Mouse (Mus musculus) midbrain, embryonic 12.5 days (tissue): Measurements from ENCODE around the gene Htra3. TPM values are rescaled to one million over a fixed set of nuclear protein-coding genes. Genes with fewer than 3 reads are reported as not detected.
A peak's percentile ranks its signal among the peaks of the same experiment; 100 is the strongest.

ENCODE experiments used
- ATAC-seq: fragments of 200-750 bp; cut with Nextera tagmentation; 2 replicates; pipeline ENCODE4 v1.8.0; 2017; ENCODE audit warnings: low read depth, moderate TSS enrichment, moderate library complexity; ENCODE audit not compliant: low FRiP score
- H3K27ac ChIP-seq: fragments of 300-500 bp; sonication (generic); replicated peaks from 2 replicates; pipeline ENCODE4 v1.5.1; 2016; ENCODE audit warnings: mild to moderate bottlenecking
- H3K27me3 ChIP-seq: fragments of 300-500 bp; sonication (generic); 2 replicates; pipeline ENCODE4 v1.6.1; 2016; ENCODE audit warnings: mild to moderate bottlenecking
- H3K36me3 ChIP-seq: fragments of 300-500 bp; sonication (generic); 2 replicates; pipeline ENCODE4 v1.6.1; 2016
- H3K4me1 ChIP-seq: fragments of 300-500 bp; sonication (generic); 2 replicates; pipeline ENCODE4 v1.6.1; 2016
- H3K4me2 ChIP-seq: fragments of 300-500 bp; sonication (generic); replicated peaks from 2 replicates; pipeline ENCODE4 v1.6.1; 2016; ENCODE audit warnings: mild to moderate bottlenecking, moderate library complexity
- H3K4me3 ChIP-seq: fragments of 300-500 bp; sonication (generic); 2 replicates; pipeline ENCODE4 v1.5.1; 2016; ENCODE audit warnings: mild to moderate bottlenecking
- H3K9ac ChIP-seq: fragments of 300-500 bp; sonication (generic); replicated peaks from 2 replicates; pipeline ENCODE4 v1.6.1; 2016; ENCODE audit warnings: mild to moderate bottlenecking, moderate library complexity
- H3K9me3 ChIP-seq: fragments of 300-500 bp; sonication (generic); 2 replicates; pipeline ENCODE4 v1.6.1; 2016; ENCODE audit warnings: mild to moderate bottlenecking
- WGBS: fragments of 180-500 bp; shearing (Covaris S2); methylation state at CpG from one replicate; pipeline ENCODE4 v1.1.7; 2016; 5-methylcytosine and 5-hydroxymethylcytosine counted together
- polyA plus RNA-seq: library from polyadenylated mRNA; unstranded; fragments of >200 nt; fragmentation: Nextera tagmentation; extraction: Ambion mirVana; gene quantifications from 2 replicates; pipeline ENCODE4 v1.2.1, GENCODE M21; 2016

Htra3 gene
- polyA plus RNA-seq = 7.8 and 8.8 TPM in 2 replicates

DNA sequence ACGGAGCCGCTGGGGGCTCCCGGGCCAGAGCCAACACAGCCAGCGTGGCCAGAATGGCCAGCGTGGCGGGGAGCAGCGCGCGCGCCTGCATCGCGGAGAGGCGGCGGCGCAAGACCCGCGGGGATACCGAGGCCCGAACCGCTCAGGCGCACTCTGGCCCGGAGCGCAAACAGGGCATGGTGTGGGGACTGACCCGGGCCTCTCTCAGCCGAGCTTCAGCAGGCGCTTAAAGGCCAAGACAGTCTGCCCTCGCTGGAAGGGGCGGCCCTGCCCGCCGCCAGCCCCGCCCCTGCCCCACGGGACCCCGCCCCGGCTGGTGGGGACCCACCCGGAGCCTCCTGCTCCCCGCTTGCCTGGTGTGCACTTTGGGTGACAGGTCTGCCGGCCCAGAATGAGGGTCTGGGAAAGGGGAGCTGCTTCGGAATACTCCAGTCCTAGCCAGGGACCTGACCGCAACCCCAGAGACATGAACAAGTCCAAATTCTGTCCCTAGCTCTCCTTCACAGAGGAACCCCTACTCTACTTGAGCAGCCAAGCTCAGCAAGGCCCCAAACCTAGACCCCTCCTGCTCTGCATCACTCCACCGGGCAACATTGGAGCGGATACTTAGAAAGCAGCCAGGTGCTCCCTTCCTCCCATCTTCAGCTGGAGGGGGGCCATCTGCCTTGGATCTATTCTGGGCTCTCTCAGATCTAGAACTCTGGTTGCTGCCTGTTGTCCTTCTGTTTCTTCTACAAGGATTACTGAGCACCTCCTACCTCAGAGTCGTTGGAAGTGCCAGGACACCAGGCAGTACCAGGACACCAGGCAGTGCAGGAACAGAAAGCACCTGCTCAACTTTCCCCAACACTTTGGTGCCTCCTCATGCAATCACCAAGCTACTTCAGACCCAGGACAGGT, at the start of gene Htra3:
Htra3 (minus strand) TSS at position 527 of the 900 bp plus-strand sequence.
- WGBS = 10% methylated on average over 42 of the region's 42 CpGs
- 0 out of 2 replicates have a peak within 1 kb of the TSS, but pooled peaks have one; percentile 34 for H3K9ac ChIP-seq

DNA sequence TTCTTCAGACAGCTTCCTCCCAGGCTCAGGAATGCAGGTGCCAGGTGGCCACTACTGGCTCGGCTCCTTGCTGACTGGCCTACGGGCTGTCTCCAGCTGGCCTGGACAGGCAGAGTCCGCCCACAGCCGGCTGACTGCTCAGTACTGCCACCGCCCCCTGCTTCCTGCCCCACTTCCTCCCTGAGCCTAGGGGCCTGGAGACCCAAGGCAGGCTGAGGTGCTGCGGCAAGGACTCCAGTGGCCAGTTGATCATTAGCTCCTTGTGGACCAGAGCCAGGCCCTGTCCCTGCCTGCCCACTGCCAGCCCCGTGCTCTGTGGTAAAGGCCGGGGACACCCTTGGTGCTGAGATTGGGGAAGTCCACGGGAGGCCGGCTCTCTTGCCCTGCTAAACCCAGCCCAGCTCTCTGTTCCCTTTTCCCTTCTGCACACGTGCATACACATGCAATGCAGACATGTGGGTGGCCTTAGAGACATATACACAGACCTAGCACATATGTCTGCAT, 49.4 kb upstream of the Htra3 start:
- Histone ChIP-seq H3K36me3 (no peaks in the 10 kb centered on the region), H3K4me2 (no peak overlapping the region), H3K9ac (no peak overlapping the region), H3K4me3 (no peak overlapping the region), H3K9me3 (no peaks in the 10 kb centered on the region), H3K4me1 (no peaks in the 10 kb centered on the region), H3K27ac (no peak overlapping the region), H3K27me3 (no peaks in the 10 kb centered on the region)
- ATAC-seq = no peak
- WGBS = 60% methylated on average over 11 of the region's 11 CpGs

More for the DNA sequence above, at the start of gene Htra3:
- peak within 1 kb of the TSS; percentile 52 for H3K4me2 ChIP-seq
- no peaks in the 10 kb centered on the region for H3K9me3 ChIP-seq
- H3K4me1 ChIP-seq = 0 out of 2 replicates have a peak, but pooled peaks cover 7% of the 10 kb centered on the region
- peak within 1 kb of the TSS; percentile 29 for H3K4me3 ChIP-seq
- no peaks in the 10 kb centered on the region for H3K36me3 ChIP-seq
- peaks cover 48% of the 10 kb centered on the region for H3K27me3 ChIP-seq
- no peak within 1 kb of the TSS for H3K27ac ChIP-seq
- ATAC-seq = no peak

DNA sequence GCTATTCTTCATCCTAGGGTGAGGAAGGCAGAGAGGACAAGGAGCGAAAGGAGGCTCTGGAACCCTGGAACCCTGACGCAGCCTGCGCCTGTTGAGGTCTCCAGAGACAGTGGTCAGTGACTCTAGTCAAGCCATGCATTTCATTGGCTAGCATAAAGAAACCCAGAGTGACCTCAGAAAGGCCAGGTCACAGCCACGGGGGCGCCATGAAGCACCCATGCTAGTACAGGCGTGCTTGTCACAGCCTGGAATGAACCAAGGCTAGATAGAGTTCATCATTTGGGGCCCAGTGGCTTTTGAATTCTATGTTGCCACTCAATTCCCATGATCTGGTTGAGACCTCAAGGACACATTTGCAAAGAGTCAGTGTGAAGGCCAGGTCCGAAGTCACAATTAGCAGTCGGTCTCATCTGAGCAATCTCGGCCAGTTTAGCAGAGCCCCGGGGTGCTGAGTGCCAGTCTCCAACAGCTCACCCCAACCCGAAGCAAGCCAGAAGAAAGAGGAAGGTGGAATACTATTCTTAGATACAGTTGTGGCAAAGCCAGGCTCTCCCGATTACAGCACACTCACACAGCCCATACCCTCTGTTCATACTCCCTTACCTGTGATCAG, 48.9 kb upstream of the Htra3 start:
- no peaks in the 10 kb centered on the region for H3K27me3 ChIP-seq
- no peaks in the 10 kb centered on the region for H3K9me3 ChIP-seq
- no peak for ATAC-seq
- no peaks in the 10 kb centered on the region for H3K4me1 ChIP-seq
- 89% methylated on average over 12 of the region's 12 CpGs for WGBS
- no peak overlapping the region for H3K4me3 ChIP-seq
- H3K4me2 ChIP-seq = no peak overlapping the region
- no peak overlapping the region for H3K9ac ChIP-seq
- no peak overlapping the region for H3K27ac ChIP-seq
- no peaks in the 10 kb centered on the region for H3K36me3 ChIP-seq

DNA sequence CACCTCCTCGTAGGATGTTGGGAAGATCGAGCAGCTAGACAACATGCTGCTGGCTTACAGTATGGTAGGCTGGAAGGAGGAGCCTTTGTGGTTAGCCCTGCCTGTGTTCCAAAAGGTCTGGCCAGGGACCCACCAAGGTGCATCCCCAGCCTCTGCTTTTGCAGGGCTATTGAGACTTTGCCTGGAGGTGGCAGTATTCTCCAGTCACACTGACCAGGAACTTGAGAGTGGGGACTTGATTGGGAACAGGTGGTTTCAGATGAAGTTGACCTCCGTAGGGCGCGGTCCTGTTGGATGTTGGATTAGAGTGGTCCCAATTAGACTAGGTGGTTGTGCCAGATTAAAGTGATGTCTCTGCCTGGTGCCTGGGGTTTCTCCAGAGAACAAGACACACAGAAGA, 47.9 kb upstream of the Htra3 start:
- Histone ChIP-seq H3K4me1 (no peaks in the 10 kb centered on the region), H3K9me3 (no peaks in the 10 kb centered on the region), H3K36me3 (no peaks in the 10 kb centered on the region), H3K9ac (no peak overlapping the region), H3K4me2 (no peak overlapping the region), H3K27me3 (no peaks in the 10 kb centered on the region), H3K27ac (no peak overlapping the region), H3K4me3 (no peak overlapping the region)
- no peak for ATAC-seq
- WGBS = 89% methylated on average over 5 of the region's 5 CpGs

DNA sequence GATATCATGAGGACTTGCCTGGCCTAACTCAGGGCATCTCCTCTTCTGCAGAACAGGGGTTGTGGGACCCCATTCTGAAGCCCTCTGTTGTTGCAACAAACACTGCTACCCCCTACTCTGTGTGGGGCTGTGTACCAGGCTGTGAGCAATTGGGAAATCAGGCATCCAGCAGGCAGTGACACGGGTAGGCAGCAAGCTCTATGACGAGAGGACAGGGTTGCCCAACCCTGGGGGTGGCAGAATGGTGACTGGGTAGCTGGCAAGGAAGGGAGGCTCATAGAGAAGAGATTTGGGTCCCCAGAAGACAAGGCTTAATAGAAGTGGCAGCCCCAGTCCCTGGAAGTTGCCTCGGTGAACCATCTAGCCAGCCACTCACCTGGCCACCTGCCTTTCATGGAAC, 46.3 kb upstream of the Htra3 start:
- no peak for ATAC-seq
- H3K9ac ChIP-seq = no peak overlapping the region
- no peaks in the 10 kb centered on the region for H3K4me1 ChIP-seq
- no peak overlapping the region for H3K27ac ChIP-seq
- H3K36me3 ChIP-seq = no peaks in the 10 kb centered on the region
- no peak overlapping the region for H3K4me3 ChIP-seq
- WGBS = 77% methylated on average over 3 of the region's 3 CpGs
- H3K27me3 ChIP-seq = no peaks in the 10 kb centered on the region
- no peaks in the 10 kb centered on the region for H3K9me3 ChIP-seq
- no peak overlapping the region for H3K4me2 ChIP-seq

DNA sequence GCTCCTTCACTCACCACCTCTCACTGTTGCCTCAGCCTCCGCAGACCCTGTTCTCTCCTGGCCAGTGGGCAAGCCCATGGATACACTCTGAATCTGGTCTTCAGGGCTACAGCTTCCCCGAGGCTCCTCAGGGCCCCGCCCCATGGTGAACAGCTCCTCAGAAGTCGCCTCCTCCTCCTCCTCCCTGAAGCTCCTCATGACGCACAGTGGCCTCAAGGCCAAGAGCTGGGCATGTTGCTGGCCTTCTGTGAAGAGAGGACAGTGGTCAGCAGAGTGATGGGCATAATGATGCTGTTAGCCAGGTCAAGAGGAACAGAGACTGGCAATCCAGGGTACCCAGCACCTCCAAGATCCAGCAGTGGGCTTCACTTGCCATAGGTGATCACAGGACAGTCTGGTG, 44.3 kb upstream of the Htra3 start:
- H3K4me3 ChIP-seq = no peak overlapping the region
- ATAC-seq = no peak

DNA sequence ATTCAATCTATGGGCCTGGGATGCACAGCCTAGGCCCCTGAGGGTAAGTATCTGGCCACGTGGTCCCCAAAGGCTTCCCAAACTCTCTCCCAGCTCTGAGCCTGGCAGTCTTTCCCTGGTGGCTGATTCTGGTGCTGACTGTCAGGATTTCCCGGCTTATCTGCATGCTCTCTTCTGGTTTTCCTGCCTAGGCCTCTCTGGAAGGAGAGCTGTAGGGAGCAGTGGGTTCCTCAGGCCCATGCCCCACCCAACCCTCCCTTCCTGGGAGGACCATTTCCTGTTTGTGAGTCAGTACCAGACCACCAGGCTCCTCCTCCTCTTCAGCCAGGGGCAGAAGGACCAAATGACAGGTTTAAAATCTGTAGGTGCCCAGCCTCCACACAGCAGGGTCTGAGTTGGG, 43.1 kb upstream of the Htra3 start:
- no peaks in the 10 kb centered on the region for H3K4me1 ChIP-seq
- no peak for ATAC-seq
- 56% methylated on average over 2 of the region's 2 CpGs for WGBS

More for the DNA sequence above, 44.3 kb upstream of the Htra3 start:
- H3K27ac ChIP-seq = no peak overlapping the region
- no peaks in the 10 kb centered on the region for H3K4me1 ChIP-seq
- H3K9ac ChIP-seq = no peak overlapping the region
- no peaks in the 10 kb centered on the region for H3K27me3 ChIP-seq
- 72% methylated on average over 5 of the region's 5 CpGs for WGBS
- H3K9me3 ChIP-seq = no peaks in the 10 kb centered on the region
- H3K36me3 ChIP-seq = no peaks in the 10 kb centered on the region
- H3K4me2 ChIP-seq = no peak overlapping the region

DNA sequence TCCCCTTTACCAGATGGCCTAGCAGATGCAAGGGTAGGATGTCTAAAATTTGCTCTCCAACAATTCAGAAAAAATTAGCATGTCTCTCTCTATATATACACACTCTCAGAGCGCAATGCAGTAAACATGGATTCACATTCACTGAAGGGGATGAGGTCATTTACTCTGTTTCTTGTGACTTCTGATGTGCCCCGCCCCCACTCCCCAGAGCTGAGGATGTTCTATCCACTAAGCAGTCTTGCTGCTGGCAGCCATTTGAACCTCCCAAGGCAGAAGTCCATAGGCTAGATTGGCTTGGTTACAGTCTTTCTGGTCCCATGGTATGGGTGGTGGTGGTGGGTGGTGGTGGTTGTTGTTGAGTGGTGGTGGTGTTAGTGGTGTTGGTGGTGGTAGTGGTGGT, 42.4 kb upstream of the Htra3 start:
- H3K27me3 ChIP-seq = no peaks in the 10 kb centered on the region
- no peak overlapping the region for H3K9ac ChIP-seq
- H3K4me1 ChIP-seq = no peaks in the 10 kb centered on the region
- no peak for ATAC-seq
- 86% methylated on average over 2 of the region's 2 CpGs for WGBS
- no peaks in the 10 kb centered on the region for H3K36me3 ChIP-seq
- H3K4me3 ChIP-seq = no peak overlapping the region
- no peak overlapping the region for H3K27ac ChIP-seq
- no peak overlapping the region for H3K4me2 ChIP-seq
- no peaks in the 10 kb centered on the region for H3K9me3 ChIP-seq

More for the DNA sequence above, 43.1 kb upstream of the Htra3 start:
- Histone ChIP-seq H3K36me3 (no peaks in the 10 kb centered on the region), H3K9me3 (no peaks in the 10 kb centered on the region), H3K27me3 (no peaks in the 10 kb centered on the region), H3K9ac (no peak overlapping the region), H3K4me3 (no peak overlapping the region), H3K27ac (no peak overlapping the region), H3K4me2 (no peak overlapping the region)

DNA sequence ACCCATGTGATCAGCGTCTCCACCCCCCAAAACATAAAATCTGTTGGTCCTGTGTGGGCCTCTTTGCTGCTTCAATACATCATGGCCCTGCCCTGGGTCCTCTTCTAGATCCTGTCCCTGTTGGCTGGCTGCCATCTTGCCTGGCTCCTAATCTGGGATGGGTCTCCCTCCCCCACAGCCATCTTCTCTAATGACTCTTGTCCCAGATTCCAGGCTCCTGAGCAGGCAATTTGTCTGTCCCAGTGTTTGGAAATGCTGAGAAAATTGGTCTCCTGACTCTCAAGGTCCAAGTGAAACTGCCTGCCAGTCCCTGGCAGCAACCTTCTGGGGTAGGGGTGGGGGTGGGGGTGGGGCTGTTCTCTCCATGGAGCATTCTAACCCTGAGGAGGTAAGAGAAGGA, 40.3 kb upstream of the Htra3 start:
- H3K9me3 ChIP-seq = no peaks in the 10 kb centered on the region
- no peak overlapping the region for H3K4me3 ChIP-seq
- WGBS = 93% methylated on average over 1 of the region's 1 CpGs
- ATAC-seq = no peak
- no peak overlapping the region for H3K27ac ChIP-seq
- no peak overlapping the region for H3K9ac ChIP-seq
- H3K36me3 ChIP-seq = no peaks in the 10 kb centered on the region
- H3K4me1 ChIP-seq = no peaks in the 10 kb centered on the region
- no peak overlapping the region for H3K4me2 ChIP-seq
- H3K27me3 ChIP-seq = no peaks in the 10 kb centered on the region

DNA sequence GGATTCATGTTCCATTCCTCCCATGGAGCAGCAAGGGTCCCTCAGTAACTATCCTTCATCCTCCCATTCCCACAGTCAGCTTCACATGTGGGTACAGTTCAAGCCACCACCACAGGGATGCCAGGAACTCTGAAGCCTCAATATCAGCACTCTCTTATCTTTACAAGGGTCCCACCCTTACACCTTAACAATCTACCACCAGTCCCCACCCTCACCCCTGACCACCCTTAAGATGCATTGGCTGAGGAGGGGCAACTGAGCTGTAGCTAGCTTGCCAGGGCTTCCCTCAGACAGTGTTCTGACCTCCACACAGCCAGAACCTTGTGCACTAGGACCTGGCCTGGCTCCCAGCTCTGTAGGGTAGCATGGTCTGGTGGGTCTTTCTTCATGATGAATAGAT, 39.8 kb upstream of the Htra3 start:
- H3K36me3 ChIP-seq = no peaks in the 10 kb centered on the region
- H3K4me1 ChIP-seq = no peaks in the 10 kb centered on the region
- H3K27ac ChIP-seq = no peak overlapping the region
- no peak overlapping the region for H3K4me2 ChIP-seq
- no peak overlapping the region for H3K9ac ChIP-seq
- no peaks in the 10 kb centered on the region for H3K27me3 ChIP-seq
- H3K4me3 ChIP-seq = no peak overlapping the region
- no peaks in the 10 kb centered on the region for H3K9me3 ChIP-seq
- ATAC-seq = no peak

DNA sequence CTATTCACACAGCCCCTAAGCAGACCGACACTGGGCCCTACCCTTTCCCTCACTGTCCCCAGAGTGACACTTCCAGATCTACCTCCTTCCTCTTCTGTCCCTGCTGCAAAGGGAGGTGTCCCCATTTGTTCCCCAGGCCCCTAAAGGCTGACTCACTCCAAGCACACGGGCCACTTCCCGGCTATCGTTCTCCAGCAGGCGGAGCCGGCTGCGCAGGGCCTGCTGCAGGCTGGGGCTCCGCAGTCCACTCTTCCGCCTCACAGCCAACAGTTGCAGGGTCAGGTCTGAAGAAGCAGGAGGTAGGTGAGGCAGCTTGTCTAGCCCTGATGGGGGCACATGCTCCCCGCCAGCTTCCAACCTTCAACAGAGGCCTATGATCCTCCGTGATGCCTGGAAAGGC, 39.2 kb upstream of the Htra3 start:
- no peak overlapping the region for H3K9ac ChIP-seq

DNA sequence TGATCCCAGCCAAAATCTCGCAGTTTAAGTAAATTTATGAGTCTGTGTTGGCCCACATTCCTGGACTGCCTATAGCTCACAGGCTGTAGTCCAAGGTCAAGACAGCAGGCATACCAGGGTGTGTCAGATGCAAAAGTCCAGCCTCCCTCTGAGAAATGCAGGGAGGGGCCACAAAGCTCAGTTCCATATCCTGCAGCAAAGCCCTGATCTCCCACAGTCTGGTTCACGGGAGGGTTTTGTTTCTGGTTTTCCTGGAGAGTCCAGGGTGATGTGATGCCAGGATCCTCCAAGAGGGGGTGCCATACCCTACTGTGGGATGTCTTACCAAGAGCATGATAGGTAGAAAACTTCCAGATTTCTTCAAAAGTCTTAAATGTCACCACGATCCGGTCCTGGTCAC, 38.4 kb upstream of the Htra3 start:
- Histone ChIP-seq H3K9ac (no peak overlapping the region), H3K36me3 (no peaks in the 10 kb centered on the region), H3K27ac (no peak overlapping the region), H3K4me2 (no peak overlapping the region), H3K4me3 (no peak overlapping the region), H3K27me3 (no peaks in the 10 kb centered on the region), H3K4me1 (no peaks in the 10 kb centered on the region), H3K9me3 (no peaks in the 10 kb centered on the region)
- 58% methylated on average over 4 of the region's 4 CpGs for WGBS
- ATAC-seq = no peak

More for the DNA sequence above, 39.2 kb upstream of the Htra3 start:
- WGBS = 77% methylated on average over 11 of the region's 11 CpGs
- no peak overlapping the region for H3K27ac ChIP-seq
- H3K4me3 ChIP-seq = no peak overlapping the region
- no peak for ATAC-seq
- H3K9me3 ChIP-seq = no peaks in the 10 kb centered on the region
- H3K27me3 ChIP-seq = no peaks in the 10 kb centered on the region
- H3K4me2 ChIP-seq = no peak overlapping the region
- no peaks in the 10 kb centered on the region for H3K4me1 ChIP-seq
- no peaks in the 10 kb centered on the region for H3K36me3 ChIP-seq
